Mouse (Mus musculus) gastrocnemius, adult 18-20 months (tissue): ENCODE measurements at regions not wholly inside any gene's neighbourhood (a gene's known extent, or its start where the extent isn't known, plus 50 kb on each side); places are given as distances from the start of the nearest gene placed in this dataset.
"Not testable (repeated sequence)": the region's sequence is repeated elsewhere in the genome, so short reads cannot be mapped to it uniquely, and the experiment has no call there.

Experiments used
- DNase-seq: peaks from one replicate; pipeline ENCODE4 v3.0.0; 2021; ENCODE audit warnings: low spot score

- DNase-seq = no peak
Observed at GRCm38 (mm10) chr13:102023624-102024023, 255.6 kb upstream of the Pik3r1 start.

GRCm38 (mm10) chr13:102025138-102025537 is 257.1 kb upstream of the Pik3r1 start:
- no peak for DNase-seq

- DNase-seq = not testable (repeated sequence)
Observed at GRCm38 (mm10) chr13:102025547-102025946, 257.5 kb upstream of the Pik3r1 start.

- peak; percentile 54 for DNase-seq
Observed at GRCm38 (mm10) chr13:102031416-102031815, 263.4 kb upstream of the Pik3r1 start.

GRCm38 (mm10) chr13:102034484-102034883 is 266.5 kb upstream of the Pik3r1 start:
- DNase-seq = no peak

GRCm38 (mm10) chr13:102036001-102036400 is 268.0 kb upstream of the Pik3r1 start:
- no peak for DNase-seq

GRCm38 (mm10) chr13:102036819-102037624 is 269.0 kb upstream of the Pik3r1 start:
- DNase-seq = no peak

- DNase-seq = no peak
Observed at GRCm38 (mm10) chr13:102060213-102060612, 292.2 kb upstream of the Pik3r1 start.

- DNase-seq = peak; percentile 18
Observed at GRCm38 (mm10) chr13:102064590-102065273, 296.7 kb upstream of the Pik3r1 start.

GRCm38 (mm10) chr13:102065274-102065640 is 297.2 kb upstream of the Pik3r1 start:
- no peak for DNase-seq

GRCm38 (mm10) chr13:102065796-102066195 is 297.8 kb upstream of the Pik3r1 start:
- no peak for DNase-seq

- no peak for DNase-seq
Observed at GRCm38 (mm10) chr13:102070740-102071139, 302.7 kb upstream of the Pik3r1 start.

GRCm38 (mm10) chr13:102072366-102072765 is 304.3 kb upstream of the Pik3r1 start:
- no peak for DNase-seq

GRCm38 (mm10) chr13:102087766-102088165 is 319.7 kb upstream of the Pik3r1 start:
- DNase-seq = no peak

- no peak for DNase-seq
Observed at GRCm38 (mm10) chr13:102089551-102089950, 321.5 kb upstream of the Pik3r1 start.

GRCm38 (mm10) chr13:102094193-102094592 is 326.2 kb upstream of the Pik3r1 start:
- no peak for DNase-seq

- DNase-seq = no peak
Observed at GRCm38 (mm10) chr13:102103161-102103560, 335.1 kb upstream of the Pik3r1 start.

- no peak for DNase-seq
Observed at GRCm38 (mm10) chr13:102106188-102106587, 338.2 kb upstream of the Pik3r1 start.

- no peak for DNase-seq
Observed at GRCm38 (mm10) chr13:102108204-102108603, 340.2 kb upstream of the Pik3r1 start.

GRCm38 (mm10) chr13:102108916-102109315 is 340.9 kb upstream of the Pik3r1 start:
- no peak for DNase-seq

GRCm38 (mm10) chr13:102113941-102114340 is 345.9 kb upstream of the Pik3r1 start:
- peak; percentile 66 for DNase-seq

- no peak for DNase-seq
Observed at GRCm38 (mm10) chr13:102122341-102122740, 354.3 kb upstream of the Pik3r1 start.

GRCm38 (mm10) chr13:102127933-102128430 is 360.0 kb upstream of the Pik3r1 start:
- no peak for DNase-seq
